Mouse (Mus musculus): ENCODE data around the gene 8030411F24Rik. TPM values are rescaled to one million over a fixed set of nuclear protein-coding genes. Genes with fewer than 3 reads are reported as not detected.
"Not testable (repeated sequence)": the region's sequence is repeated elsewhere in the genome, so short reads cannot be mapped to it uniquely, and the experiment has no call there.

8030411F24Rik gene
- total RNA-seq (2021), result not detected
- long read RNA-seq, experiment 1, result 0 reads
- long read RNA-seq, experiment 2, result 0 reads

DNA sequence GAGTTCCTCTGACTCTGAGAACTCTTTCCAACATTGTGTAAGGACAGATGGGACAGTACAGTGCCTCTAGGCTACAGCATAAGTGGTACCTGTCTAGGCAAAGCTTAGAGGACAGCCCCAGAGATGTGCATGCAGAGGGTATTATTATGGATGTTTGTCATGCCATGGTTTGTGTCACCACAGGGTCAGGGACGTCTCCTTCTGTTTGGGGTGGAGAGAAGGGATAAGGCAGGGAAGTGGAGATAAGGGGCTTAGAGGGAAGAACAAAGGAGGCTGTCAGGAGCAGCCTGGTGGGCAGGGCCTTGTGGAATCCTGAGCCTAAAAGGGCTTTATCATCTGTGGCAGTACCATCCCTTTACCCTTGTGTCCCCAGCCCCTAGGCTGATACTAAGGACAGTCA is at the start of gene 8030411F24Rik:
Gene 8030411F24Rik, plus strand, starts transcription at position 301 of the 400 bp plus-strand sequence.
- DNase-seq, result no peak

DNA sequence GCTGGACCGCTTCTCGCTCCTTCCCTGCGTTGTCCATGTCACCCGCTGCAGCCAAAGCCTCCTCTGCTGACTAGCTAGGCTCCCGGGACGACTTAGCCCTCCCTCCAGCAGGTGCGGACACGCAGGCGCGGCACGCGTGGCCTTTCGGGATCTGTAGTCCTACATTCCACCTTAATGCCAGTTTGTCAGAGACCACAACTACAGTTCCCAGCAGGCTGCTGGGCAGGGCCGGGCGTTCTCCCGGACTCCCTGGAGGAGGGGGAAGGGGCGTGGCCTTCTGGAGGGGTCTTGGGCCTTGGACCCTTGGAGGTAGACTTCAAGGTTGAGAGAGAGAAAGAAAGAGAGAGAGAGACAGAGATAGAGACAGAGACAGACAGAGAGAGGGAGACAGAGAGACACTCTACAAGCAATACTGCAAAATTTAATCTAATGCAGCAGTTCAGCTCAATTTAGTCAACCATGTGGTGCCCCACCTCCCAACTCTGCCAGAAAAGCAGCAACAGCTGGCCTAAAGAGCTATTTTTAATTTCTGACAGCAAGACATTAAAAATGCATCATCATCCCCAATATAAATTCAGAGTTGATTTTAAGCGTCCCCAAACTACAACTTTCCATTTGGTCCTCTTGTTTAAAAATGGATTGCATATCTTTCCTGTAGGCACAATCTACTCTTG is 49.3 kb upstream of the 8030411F24Rik start, which contains the start of gene Napb:
Gene Napb, minus strand, starts transcription at position 141 of the 674 bp plus-strand sequence.
- peak; percentile 86 for DNase-seq

GRCm38 (mm10) chr2:148743001-148743400 is 38.8 kb upstream of the 8030411F24Rik start:
- DNase-seq, result peak; percentile 29

DNA sequence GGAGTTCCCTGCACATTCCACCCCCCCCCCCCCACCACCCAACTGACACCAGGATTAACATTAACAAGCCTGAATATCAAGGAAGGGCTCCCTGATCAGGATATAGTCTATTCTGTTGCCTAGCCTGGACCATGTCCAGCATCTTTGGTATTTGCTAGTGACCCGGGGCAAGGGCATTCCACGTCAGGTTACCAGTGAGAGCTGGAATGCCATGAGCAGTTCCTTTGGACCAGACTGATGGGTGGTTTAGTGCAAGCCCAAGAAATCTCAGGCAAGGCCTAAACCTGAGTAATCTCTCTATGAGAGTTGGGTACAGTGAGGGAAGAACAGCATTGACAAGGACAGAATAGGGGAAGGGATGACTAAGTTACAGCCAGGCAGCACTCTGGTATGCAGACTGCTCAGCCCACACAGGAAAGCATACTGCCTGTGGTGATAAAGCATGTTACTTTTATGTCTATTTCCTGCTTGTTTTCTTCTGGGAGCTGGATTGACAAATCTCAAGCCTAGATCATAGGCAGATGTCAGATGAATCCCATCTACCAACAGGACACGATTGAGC is 37.9 kb upstream of the 8030411F24Rik start:
- DNase-seq, result no peak

- no peak for DNase-seq
Observed at GRCm38 (mm10) chr2:148750058-148750457, 31.8 kb upstream of the 8030411F24Rik start, which contains the start of gene Cstl1. Cstl1 (plus strand) TSS chr2:148750358.

- DNase-seq, result peak; percentile 56
Observed at GRCm38 (mm10) chr2:148751893-148752813, 29.7 kb upstream of the 8030411F24Rik start.

- DNase-seq, result no peak
Observed at GRCm38 (mm10) chr2:148754310-148754846, 27.4 kb upstream of the 8030411F24Rik start.

DNA sequence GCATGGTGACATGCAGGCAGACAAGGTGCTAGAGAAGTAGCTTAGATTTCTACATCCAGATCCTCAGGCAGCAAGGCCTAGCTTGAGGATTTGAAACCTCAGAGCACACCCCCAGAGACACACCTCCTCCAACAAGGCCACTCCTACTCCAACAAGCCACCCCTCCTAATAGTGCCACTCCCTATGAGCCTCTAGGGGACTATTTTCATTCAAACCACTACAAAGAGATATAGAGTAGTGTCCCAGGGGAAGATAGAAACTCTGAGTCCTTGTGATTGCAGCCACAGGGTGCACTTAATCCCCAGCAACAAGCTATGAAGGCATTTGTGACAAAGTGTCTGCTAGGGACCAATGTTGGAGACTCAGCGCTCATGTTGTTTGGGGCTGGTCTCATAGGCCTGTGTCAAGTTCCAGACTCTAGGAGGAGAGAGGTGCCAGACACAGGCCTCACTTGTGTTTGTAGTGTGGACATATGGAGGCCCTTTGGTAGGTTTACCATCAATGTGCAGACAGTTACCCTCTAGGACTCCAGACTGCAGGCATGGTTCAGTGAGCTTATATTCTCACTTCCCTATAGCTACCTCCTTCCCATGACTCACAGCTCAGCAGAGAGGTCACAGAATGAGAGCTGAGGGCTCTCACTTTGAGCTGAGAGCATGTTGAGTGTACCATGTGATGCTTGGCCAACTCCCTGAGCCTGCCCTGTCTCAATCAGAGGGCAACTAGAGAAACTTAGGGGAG is 18.0 kb upstream of the 8030411F24Rik start:
- no peak for DNase-seq

DNA sequence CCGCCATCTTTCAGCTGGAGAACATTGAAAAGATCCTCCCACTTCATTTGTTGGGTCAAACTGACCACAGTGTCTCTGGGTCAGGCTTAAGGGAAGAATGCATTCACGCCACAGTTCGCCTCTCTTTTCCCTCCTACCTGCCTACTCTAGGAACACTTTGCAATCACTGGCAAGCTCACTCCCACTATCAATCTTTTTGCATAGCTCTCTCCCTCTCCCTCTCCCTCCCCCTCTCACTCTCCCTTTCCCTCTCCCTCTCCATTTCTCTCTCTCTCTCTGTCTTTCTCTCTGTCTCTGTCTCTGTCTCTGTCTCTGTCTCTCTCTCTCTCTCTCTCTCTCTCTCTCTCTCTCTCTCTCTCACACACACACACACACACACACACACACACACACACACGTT is 10.4 kb upstream of the 8030411F24Rik start, which contains the start of gene Cst11:
Gene Cst11, minus strand, starts transcription at position 101 of the 400 bp plus-strand sequence.
- not testable (repeated sequence) for DNase-seq

DNA sequence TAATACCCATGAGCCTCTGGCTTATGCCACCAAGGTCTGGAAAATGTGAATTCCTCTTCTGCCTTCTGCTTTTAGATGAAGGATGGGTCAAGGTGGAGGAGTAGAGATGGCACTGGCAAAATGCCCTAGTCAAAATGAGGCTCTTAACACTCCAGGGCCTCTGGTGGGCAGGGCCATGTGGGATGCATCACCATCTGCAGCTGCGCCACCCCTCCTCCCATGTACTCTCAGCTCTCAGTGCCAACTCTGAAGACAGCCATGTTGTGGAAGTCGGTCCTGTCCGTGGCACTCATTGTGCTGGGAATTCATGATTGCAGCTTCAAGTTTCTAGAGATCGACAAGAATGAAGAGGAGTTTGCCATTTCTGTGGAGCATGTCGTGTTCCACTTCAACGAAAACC is 7.3 kb downstream of the 8030411F24Rik start, which contains the start of gene Cst12:
Gene Cst12, plus strand, starts transcription at position 220 of the 400 bp plus-strand sequence.
- no peak for DNase-seq

DNA sequence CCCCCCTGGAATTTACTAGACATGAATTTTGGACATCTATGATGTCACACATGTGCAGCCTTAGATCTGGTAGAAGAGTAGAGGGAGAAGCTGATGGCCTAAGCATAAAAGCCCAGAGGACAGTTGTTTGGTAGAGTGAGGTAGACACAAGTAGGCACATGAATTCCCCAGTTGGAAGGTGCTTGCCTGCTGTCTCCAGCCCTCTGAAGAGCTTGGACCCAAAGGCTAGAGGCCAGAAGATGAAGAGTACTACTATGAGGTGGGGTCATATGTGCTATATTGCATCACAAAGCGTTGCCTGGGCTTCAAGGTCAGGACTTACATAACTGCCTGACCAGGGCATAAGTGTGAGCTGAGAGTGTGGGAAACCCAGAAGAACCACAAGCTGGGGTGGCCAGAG is 16.7 kb downstream of the 8030411F24Rik start, which contains the start of gene Cst8:
Gene Cst8, plus strand, starts transcription at position 301 of the 400 bp plus-strand sequence.
- DNase-seq, result no peak

- DNase-seq, result no peak
Observed at GRCm38 (mm10) chr2:148801491-148801921, 19.7 kb downstream of the 8030411F24Rik start.

DNA sequence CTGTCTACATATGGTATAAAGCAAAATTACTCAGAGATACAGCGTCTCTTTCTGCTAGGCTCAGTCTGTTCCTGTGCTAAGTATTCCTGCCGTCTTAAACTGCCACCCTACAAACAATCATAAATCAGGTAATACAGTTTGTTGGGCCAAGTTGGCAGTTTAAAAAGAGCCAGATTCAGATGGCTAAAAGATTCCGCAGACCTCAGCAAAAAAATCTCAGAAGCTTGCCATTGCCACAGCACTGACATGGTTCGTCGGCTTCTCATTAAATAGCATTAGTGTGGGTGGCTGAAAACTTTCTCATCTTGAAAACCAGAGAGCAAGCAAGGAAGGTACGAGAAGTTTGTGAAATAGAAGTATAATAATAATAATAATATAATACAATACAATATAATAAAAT is 24.9 kb downstream of the 8030411F24Rik start:
- no peak for DNase-seq

DNA sequence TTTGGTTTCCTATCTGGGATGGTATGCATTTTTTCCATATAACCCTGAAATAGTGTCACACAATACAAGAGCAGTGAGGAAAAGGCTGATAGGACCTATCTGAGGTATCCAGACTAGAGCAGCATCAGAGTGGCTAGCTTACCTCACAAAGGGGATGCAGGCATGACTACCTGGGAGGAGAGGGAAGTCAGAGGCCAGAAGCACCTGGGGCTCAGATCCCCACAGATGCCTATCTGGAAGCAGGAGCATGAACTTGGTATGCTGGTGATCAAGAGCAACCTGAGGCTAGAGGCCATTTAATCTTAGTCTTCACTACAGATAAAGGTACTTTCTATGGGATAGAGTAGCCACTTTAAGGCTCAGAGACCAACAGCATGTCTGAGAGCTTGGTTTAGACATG is 38.1 kb downstream of the 8030411F24Rik start, which contains the start of gene Cst13:
Gene Cst13, plus strand, starts transcription at position 173 of the 400 bp plus-strand sequence.
- no peak for DNase-seq

GRCm38 (mm10) chr2:148825986-148826385 is 44.2 kb downstream of the 8030411F24Rik start:
- no peak for DNase-seq

- DNase-seq, result no peak
Observed at GRCm38 (mm10) chr2:148834912-148835311, 53.1 kb downstream of the 8030411F24Rik start, which contains the start of gene Cst9. Cst9 (plus strand) TSS chr2:148835147.

Other genes starting within 250 kb of the 8030411F24Rik start
- gene Nxt1, start 109.4 kb upstream of the 8030411F24Rik start, total RNA-seq (2021), result 10 to 100 TPM in 1 of 2 experiments, 1 to 10 TPM in 1; 7.3 to 11.6 TPM
- 10 to 100 TPM; 13.0 to 13.6 TPM for gene Gzf1, start 101.0 kb upstream of the 8030411F24Rik start, total RNA-seq (2021)
- 1 to 10 TPM; 4.0 to 7.8 TPM for gene Napb, start 49.5 kb upstream of the 8030411F24Rik start, total RNA-seq (2021)
- not detected for gene Cstl1, start 31.7 kb upstream of the 8030411F24Rik start, total RNA-seq (2021)
- not detected for gene Cst11, start 10.5 kb upstream of the 8030411F24Rik start, total RNA-seq (2021)
- not detected for gene Cst12, start 7.4 kb downstream of the 8030411F24Rik start, total RNA-seq (2021)
- not detected for gene Cst8, start 16.8 kb downstream of the 8030411F24Rik start, total RNA-seq (2021)
- not detected for gene Cst13, start 38.1 kb downstream of the 8030411F24Rik start, total RNA-seq (2021)
- gene Cst9, start 53.1 kb downstream of the 8030411F24Rik start, total RNA-seq (2021), result not detected
- gene 9230104L09Rik, start 83.0 kb downstream of the 8030411F24Rik start, total RNA-seq (2021), result 1 to 10 TPM; 1.5 to 1.6 TPM
- gene Cst3, start 93.7 kb downstream of the 8030411F24Rik start, total RNA-seq (2021), result 100 to 1,000 TPM; 442 to 445 TPM
- not detected for gene Gm1330, start 221.2 kb downstream of the 8030411F24Rik start, total RNA-seq (2021)
- gene Gm10750, start 235.2 kb downstream of the 8030411F24Rik start, total RNA-seq (2021), result not detected

Data from gastrocnemius, postnatal 10 days (tissue).